Mouse (Mus musculus): ENCODE measurements around the gene Tmem138.

Gene Tmem138

GRCm38 (mm10) chr19:10576690-10577561 lies at the start of gene Tmem138, which contains the start of gene Cyb561a3:
Gene Tmem138, minus strand, starts transcription at chr19:10577362.
Gene Cyb561a3, plus strand, starts transcription at chr19:10577172.
- in situ Hi-C loops (cut with MboI, MseI), result no loop called here

GRCm38 (mm10) chr19:10608573-10609240 lies 31.5 kb upstream of the Tmem138 start:
- in situ Hi-C loops (cut with MboI, MseI), result loop anchor here (25.0 kb wide), 1 partner anchor 1329 kb away; no protein-coding TSS in a partner anchor

- in situ Hi-C loops (cut with MboI, MseI), result loop anchor here (25.0 kb wide), 1 partner anchor 1331 kb away; no protein-coding TSS in a partner anchor
Observed at GRCm38 (mm10) chr19:10605901-10606622, 28.9 kb upstream of the Tmem138 start.

- in situ Hi-C loops (cut with MboI, MseI), result loop anchor here (25.0 kb wide), 1 partner anchor 1332 kb away; no protein-coding TSS in a partner anchor
Observed at GRCm38 (mm10) chr19:10605293-10605900, 28.2 kb upstream of the Tmem138 start, which contains the start of the genes Ddb1 and Tkfc. Gene Ddb1, plus strand, starts transcription at chr19:10605327. Gene Tkfc, minus strand, starts transcription at chr19:10605654.

- in situ Hi-C loops (cut with MboI, MseI), result loop anchor here (5.0 to 25.0 kb wide), 2 partner anchors 52 to 1333 kb away; no protein-coding TSS in a partner anchor
Observed at GRCm38 (mm10) chr19:10604534-10604933, 27.4 kb upstream of the Tmem138 start.

- in situ Hi-C loops (cut with MboI, MseI), result loop anchor here (5.0 to 25.0 kb wide), 2 partner anchors 52 to 1333 kb away; no protein-coding TSS in a partner anchor
Observed at GRCm38 (mm10) chr19:10603660-10604523, 26.7 kb upstream of the Tmem138 start.

- in situ Hi-C loops (cut with MboI, MseI), result loop anchor here (5.0 to 25.0 kb wide), 2 partner anchors 50 to 1335 kb away; no protein-coding TSS in a partner anchor
Observed at GRCm38 (mm10) chr19:10602787-10603186, 25.6 kb upstream of the Tmem138 start.

GRCm38 (mm10) chr19:10602247-10602769 lies 25.1 kb upstream of the Tmem138 start:
- in situ Hi-C loops (cut with MboI, MseI), result loop anchor here (5.0 to 25.0 kb wide), 2 partner anchors 50 to 1335 kb away; no protein-coding TSS in a partner anchor

GRCm38 (mm10) chr19:10599648-10600047 lies 22.5 kb upstream of the Tmem138 start:
- in situ Hi-C loops (cut with MboI, MseI), result loop anchor here (5.0 to 25.0 kb wide), 2 partner anchors 47 to 1338 kb away; no protein-coding TSS in a partner anchor

GRCm38 (mm10) chr19:10598188-10598587 lies 21.0 kb upstream of the Tmem138 start:
- in situ Hi-C loops (cut with MboI, MseI), result no loop called here

GRCm38 (mm10) chr19:10591659-10592377 lies 14.7 kb upstream of the Tmem138 start:
- in situ Hi-C loops (cut with MboI, MseI), result no loop called here

- in situ Hi-C loops (cut with MboI, MseI), result no loop called here
Observed at GRCm38 (mm10) chr19:10590301-10590700, 13.1 kb upstream of the Tmem138 start.

GRCm38 (mm10) chr19:10589127-10589857 lies 12.1 kb upstream of the Tmem138 start:
- in situ Hi-C loops (cut with MboI, MseI), result no loop called here

GRCm38 (mm10) chr19:10587231-10587630 lies 10.1 kb upstream of the Tmem138 start:
- in situ Hi-C loops (cut with MboI, MseI), result no loop called here

GRCm38 (mm10) chr19:10585112-10585511 lies 8.0 kb upstream of the Tmem138 start:
- in situ Hi-C loops (cut with MboI, MseI), result no loop called here

- in situ Hi-C loops (cut with MboI, MseI), result loop anchor here (5.0 kb wide), 1 partner anchor 34 kb away; no protein-coding TSS in a partner anchor
Observed at GRCm38 (mm10) chr19:10583550-10584146, 6.5 kb upstream of the Tmem138 start.

- in situ Hi-C loops (cut with MboI, MseI), result loop anchor here (5.0 kb wide), 1 partner anchor 35 kb away; no protein-coding TSS in a partner anchor
Observed at GRCm38 (mm10) chr19:10581984-10582383, 4.8 kb upstream of the Tmem138 start.

Data from regulatory T cell (primary cell).